Mouse (Mus musculus): ENCODE data around the gene Acer2. TPM values are rescaled to one million over a fixed set of nuclear protein-coding genes. Genes with fewer than 3 reads are reported as not detected.

The Acer2 gene
- total RNA-seq, 2 experiments from 2014 or later, result 1.9 to 2.8 TPM

DNA sequence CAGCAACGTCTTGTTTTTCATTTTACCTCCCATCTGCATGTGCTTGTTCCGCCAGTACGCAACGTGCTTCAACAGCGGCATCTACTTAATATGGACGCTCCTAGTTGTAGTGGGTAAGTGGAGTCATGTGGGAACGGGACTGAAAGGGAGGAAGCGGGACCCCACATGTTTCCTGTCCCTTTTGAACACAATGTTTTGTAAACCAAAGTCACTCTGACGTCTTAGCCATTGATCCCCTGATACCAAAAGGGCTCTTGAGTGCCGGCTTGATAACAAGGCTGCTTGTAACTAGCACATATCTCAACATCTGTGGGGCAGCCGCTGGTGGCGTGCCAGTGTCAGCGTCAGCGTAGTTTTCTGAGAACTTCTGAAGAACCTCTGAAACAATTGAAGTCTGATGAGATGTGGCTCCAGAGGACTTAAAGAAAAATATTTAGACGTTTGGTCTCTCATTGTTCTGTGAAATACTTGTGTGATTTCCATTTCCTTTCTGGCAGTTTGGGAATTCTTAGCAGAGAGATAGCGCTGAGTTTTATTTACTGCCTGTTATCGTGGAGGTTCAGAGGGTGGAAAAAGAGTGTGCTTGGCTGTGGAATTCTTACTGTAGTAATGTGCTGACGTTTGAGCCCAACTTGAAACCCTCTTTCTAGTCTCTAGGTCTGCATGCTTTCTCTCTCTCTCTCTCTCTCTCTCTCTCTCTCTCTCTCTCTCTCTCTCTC, 12.1 kb downstream of the Acer2 start:
- peak in 1 of 2 experiments; percentile 34 for DNase-seq (ENCODE audit: low spot score in 2 of 2)

GRCm38 (mm10) chr4:86887879-86888278, 13.7 kb downstream of the Acer2 start:
- DNase-seq (ENCODE audit: low spot score in 2 of 2), result no peak

DNA sequence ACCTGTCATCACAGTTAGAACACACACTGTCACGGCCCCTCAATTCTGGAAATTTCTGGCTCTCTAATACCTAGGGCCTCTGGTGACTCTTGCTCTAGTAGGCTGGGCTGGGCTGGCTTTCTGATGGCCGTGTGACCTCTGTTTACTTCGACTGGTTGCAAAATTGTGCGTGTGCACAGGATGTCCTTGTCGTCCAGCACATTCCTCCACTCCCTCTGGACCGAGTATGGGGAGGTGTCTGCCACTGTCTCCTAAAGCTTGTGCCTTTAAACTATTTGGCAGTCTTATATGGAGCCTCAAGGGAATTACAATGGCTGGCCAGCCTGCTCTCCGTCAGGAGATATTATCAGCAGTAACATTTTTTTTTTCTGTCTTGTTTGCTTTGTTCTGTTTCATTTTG, 23.2 kb downstream of the Acer2 start:
- no peak for DNase-seq (ENCODE audit: low spot score in 2 of 2)

GRCm38 (mm10) chr4:86898791-86899474, 24.7 kb downstream of the Acer2 start:
- DNase-seq (ENCODE audit: low spot score in 2 of 2), result no peak

- no peak for DNase-seq (ENCODE audit: low spot score in 2 of 2)
Observed at GRCm38 (mm10) chr4:86902351-86902750, 28.2 kb downstream of the Acer2 start.

GRCm38 (mm10) chr4:86904969-86905368, 30.8 kb downstream of the Acer2 start:
- DNase-seq (ENCODE audit: low spot score in 2 of 2), result no peak

DNA sequence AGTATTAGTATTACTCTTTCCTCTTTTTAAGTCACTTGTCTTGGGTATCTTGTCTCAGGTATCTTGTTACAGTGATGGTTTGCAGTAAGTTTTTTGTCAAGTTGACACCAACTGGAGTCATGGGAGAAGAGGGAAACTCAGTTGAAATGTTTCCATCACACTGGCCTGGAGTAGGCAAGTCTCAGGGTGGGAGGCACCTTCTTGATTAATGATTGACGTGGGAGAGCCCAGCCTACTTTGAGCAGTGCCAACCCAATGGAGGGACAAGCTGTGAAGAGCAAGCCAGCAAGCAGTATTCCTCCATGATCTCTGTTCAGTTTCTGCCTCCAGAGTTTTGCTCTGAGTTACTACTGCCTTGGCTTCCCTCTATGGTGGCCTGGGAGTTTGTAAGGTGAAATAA, 31.7 kb downstream of the Acer2 start:
- DNase-seq (ENCODE audit: low spot score in 2 of 2), result no peak

- no peak for DNase-seq (ENCODE audit: low spot score in 2 of 2)
Observed at GRCm38 (mm10) chr4:86911576-86912341, 37.6 kb downstream of the Acer2 start.

DNA sequence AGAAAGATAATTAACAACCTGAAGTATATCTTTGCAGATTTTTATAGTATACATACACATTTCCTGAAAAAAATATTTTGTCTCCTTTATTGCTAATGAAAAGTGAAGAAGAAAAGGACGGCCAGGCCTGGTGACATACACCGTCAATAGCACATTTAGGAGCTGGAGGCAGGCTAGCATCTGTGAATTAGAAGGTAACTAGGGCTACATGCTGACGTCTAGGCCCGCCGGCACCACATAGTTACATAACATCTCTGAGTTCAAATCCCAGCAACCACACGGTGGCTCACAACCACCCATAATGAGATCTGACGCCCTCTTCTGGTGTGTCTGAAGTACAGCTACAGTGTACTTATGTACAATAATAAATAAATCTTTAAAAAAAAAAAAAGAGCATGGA, 38.6 kb downstream of the Acer2 start:
- no peak for DNase-seq (ENCODE audit: low spot score in 2 of 2)

GRCm38 (mm10) chr4:86916062-86916461, 41.9 kb downstream of the Acer2 start:
- no peak for DNase-seq (ENCODE audit: low spot score in 2 of 2)

DNA sequence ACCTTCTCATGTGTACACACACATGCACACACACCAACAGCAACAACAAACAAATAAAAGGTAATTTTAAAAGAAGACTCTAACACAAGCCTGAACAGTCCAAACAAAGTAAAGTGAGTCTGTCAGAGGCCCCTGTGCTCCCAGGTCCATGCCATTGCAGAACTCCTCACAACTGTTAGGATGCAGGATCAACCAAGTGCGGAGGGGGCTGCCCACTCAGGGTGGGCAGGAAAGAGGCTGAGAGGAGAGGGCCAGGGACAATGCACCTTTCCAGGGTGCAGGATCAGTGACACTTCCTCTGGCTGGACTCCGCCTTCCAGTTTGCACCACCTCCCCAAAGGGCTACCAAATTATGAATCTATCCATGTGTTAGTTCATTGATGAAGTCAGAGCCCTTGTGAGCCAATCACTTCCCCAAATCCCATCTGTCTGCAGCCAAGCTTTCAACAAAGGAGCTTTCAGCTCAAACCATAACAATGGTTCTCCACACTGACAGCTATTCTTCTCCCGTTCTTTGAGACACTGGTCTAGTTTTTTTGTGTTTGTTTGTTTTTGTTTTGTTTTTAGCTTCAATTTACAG, 49.4 kb downstream of the Acer2 start:
- no peak for DNase-seq (ENCODE audit: low spot score in 2 of 2)

DNA sequence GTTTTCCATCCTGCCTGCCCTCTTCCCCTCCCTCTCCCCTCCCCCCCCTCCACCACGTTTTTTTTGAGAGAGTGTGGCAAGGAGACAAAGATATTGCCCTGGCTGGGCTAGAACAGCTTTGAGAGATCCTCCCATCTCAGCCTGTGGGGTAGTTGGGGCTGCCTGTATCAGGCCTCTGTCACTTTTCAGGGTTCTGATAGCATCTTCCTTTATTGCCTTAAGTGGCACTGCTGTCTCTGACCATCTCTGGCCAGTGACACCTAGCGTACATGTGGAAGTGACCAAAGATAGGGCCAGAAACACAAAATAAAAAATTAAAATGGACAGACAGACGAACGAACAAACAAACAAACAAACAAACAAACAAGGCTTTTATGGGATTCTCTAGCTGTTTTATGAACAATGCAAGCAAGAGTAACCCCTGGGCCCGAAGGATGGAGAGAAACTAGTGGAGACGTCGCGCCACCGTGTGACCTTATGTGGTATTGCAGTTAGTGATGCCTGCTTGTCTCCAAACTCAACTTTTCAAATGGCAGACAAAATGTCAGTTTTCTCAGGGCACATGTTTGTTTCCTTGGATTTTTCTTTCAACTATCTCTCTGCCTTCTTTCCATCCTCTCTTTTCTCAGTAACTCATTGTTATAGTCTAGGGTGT, 50.7 kb downstream of the Acer2 start:
- DNase-seq (ENCODE audit: low spot score in 2 of 2), result peak; percentile 51 to 75

DNA sequence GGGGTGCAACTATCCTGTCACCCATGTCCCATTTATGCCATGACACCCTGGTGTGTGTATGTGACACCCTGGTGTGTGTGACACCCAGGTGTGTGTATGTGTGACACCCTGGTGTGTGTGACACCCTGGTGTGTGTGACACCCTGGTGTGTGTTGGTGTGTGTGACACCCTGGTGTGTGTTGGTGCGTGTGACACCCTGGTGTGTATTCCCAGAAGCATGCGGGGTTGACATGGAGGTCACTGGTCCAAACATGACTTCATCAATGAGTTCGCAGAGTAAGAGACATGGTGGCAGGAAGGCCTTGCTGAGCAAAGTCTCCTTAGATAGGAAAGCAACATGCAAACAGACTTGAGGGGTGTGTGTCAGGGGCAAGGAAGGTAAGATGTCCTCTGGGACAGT, 52.8 kb downstream of the Acer2 start:
- DNase-seq (ENCODE audit: low spot score in 2 of 2), result no peak

- no peak for DNase-seq (ENCODE audit: low spot score in 2 of 2)
Observed at GRCm38 (mm10) chr4:86930101-86930635, 56.0 kb downstream of the Acer2 start.

- peak in 1 of 2 experiments; percentile 18 for DNase-seq (ENCODE audit: low spot score in 2 of 2)
Observed at GRCm38 (mm10) chr4:86930636-86931456, 56.6 kb downstream of the Acer2 start.

- no peak for DNase-seq (ENCODE audit: low spot score in 2 of 2)
Observed at GRCm38 (mm10) chr4:86933026-86933425, 58.8 kb downstream of the Acer2 start.

DNA sequence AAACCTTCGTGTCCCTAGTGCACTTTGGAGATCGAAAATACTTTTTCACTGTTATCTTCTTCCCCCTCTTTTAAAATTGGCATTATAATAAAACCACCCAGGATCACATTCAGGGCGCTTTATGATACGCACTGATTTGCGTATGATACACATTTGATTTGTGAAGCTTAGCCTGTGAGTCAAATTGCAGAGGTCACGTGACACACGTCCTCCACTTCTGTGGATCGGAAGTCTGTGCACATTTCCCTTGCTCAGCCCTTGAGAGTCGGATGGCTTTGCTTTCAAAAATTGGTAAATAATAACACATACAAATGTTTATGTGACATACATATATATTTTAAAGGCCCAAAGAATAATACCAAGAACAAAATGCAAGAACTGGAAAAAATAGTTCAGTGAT, 62.0 kb downstream of the Acer2 start:
- DNase-seq (ENCODE audit: low spot score in 2 of 2), result no peak

DNA sequence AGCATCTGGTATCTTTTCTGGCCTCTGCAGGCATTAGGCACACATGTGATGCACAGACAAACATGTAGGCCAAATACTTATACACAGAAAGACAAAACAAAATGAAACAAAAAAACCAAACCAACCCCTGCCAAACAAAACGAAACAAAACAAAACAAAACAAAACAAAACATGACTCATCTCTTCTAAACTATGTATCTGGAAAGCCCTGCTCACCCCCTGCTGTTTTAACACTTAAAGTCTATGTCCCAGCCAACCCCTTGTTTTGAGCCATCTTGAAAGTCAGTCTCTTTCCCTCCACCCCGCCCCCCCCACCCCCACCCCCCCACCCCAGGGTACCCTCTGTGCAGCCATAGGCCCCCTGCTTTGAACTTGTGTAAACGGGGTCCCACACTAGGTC, 62.5 kb downstream of the Acer2 start:
- no peak for DNase-seq (ENCODE audit: low spot score in 2 of 2)

- DNase-seq (ENCODE audit: low spot score in 2 of 2), result no peak
Observed at GRCm38 (mm10) chr4:86942656-86943055, 68.5 kb downstream of the Acer2 start.

- no peak for DNase-seq (ENCODE audit: low spot score in 2 of 2)
Observed at GRCm38 (mm10) chr4:86943296-86943695, 69.1 kb downstream of the Acer2 start.

All from gastrocnemius, postnatal 4 days (tissue).